In the genomic region with DNA sequence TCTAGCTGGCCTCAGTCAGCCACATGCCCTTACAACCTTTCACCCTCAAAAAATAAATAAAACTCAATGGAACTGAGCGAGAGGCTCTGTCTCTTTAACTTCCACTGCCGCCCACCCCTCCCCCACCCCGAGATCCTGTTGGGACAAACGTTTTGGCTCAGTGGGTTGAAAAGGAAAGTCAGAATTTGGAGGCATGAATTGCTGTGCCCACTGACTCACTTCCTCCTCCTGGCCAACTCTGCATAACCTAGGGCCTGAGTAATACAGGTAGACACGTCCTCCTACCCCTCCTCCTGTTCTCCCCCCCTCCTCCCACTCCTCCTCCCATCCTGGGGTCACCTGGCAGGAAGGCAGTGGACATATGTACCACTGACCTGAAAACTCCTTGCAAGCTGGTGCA, we compare ENCODE assay signal across 13 mouse cellular contexts. TPM values are rescaled to one million over a fixed set of nuclear protein-coding genes. Genes with fewer than 3 reads are reported as not detected.
DNase-seq lines count a peak whose midpoint lies in the region; ATAC-seq lines count a peak whose summit lies in the region.
"Had no signal": no experiment of that assay in that cellular context is flagged by ENCODE, and none has a peak within 500 bp of the region (broad histone marks: within the 10 kb centered on the region; RNA-seq: fewer than 3 reads in every experiment).

No protein-coding gene starts in this region.

- DNase-seq in heart, adult 11 months: peak; percentile 80
- DNase-seq in kidney, adult 9 months: no peak
- DNase-seq in 3T3-L1 (ENCODE audit: low read depth, low spot score) (peak; percentile 70), R1 (ENCODE audit: low read depth, low spot score) (peak; percentile 54)
- no peak for DNase-seq in T-cell, adult 2 months (ENCODE audit: low spot score)
- no peak for DNase-seq in layer of hippocampus, adult 18-20 months (ENCODE audit: low spot score in 2 of 2)
- DNase-seq: cerebellum, adult 2 months; gastrocnemius, postnatal 36 days; heart, postnatal 10 days; layer of hippocampus, adult 9-11 months; right cerebral cortex, postnatal 14 days had no signal

- no peak overlapping the region for H3K4me2 ChIP-seq in heart, embryonic 11.5 days
- peak overlapping the region; percentile 7; the same call in 1 of the 2 replicates for H3K4me2 ChIP-seq in kidney, embryonic 16.5 days (replicated peaks; ENCODE audit: low read depth, low read length)

- WGBS in heart, embryonic 11.5 days (ENCODE audit: insufficient replicate concordance): 15% methylated on average over 5 of the region's 5 CpGs
- 5% methylated on average over 5 of the region's 5 CpGs for WGBS in kidney, embryonic 16.5 days

- no peak overlapping the region for H3K4me3 ChIP-seq in heart, embryonic 11.5 days (ENCODE audit: low read depth, low read length)
- no peak overlapping the region for H3K4me3 ChIP-seq in kidney, embryonic 16.5 days (ENCODE audit: low read length)

- no peaks in the 10 kb centered on the region for H3K9me3 ChIP-seq in heart, embryonic 11.5 days (replicated peaks; ENCODE audit: control insufficient read depth, low read length)
- H3K9me3 ChIP-seq in kidney, embryonic 16.5 days (ENCODE audit: low read length): no peaks in the 10 kb centered on the region

- H3K4me1 ChIP-seq in heart, embryonic 11.5 days (ENCODE audit: control insufficient read depth, insufficient read depth, low read length): peaks cover 28% of the 10 kb centered on the region
- peaks cover 49% of the 10 kb centered on the region for H3K4me1 ChIP-seq in kidney, embryonic 16.5 days (ENCODE audit: insufficient read depth, low read length)

- no peaks in the 10 kb centered on the region for H3K36me3 ChIP-seq in heart, embryonic 11.5 days (ENCODE audit: control insufficient read depth, insufficient read depth, low read length)
- no peaks in the 10 kb centered on the region for H3K36me3 ChIP-seq in kidney, embryonic 16.5 days (ENCODE audit: insufficient read depth, low read length)

- no peak overlapping the region for H3K9ac ChIP-seq in heart, embryonic 11.5 days (ENCODE audit: low read depth, low read length)
- 0 out of 2 replicates have a peak overlapping the region, but pooled peaks have one; percentile 35 for H3K9ac ChIP-seq in kidney, embryonic 16.5 days (replicated peaks; ENCODE audit: low read length)

- no peaks in the 10 kb centered on the region for H3K27me3 ChIP-seq in heart, embryonic 11.5 days (ENCODE audit: control insufficient read depth, insufficient read depth, low read length)
- H3K27me3 ChIP-seq in kidney, embryonic 16.5 days (ENCODE audit: insufficient read depth, low read length): no peaks in the 10 kb centered on the region

- H3K27ac ChIP-seq in heart, embryonic 11.5 days (ENCODE audit: low read depth, low read length): no peak overlapping the region
- peak overlapping the region; percentile 76 for H3K27ac ChIP-seq in kidney, embryonic 16.5 days (ENCODE audit: low read length)

- no peak for ATAC-seq in heart, embryonic 11.5 days (replicated peaks; ENCODE audit: insufficient number of reproducible peaks, low FRiP score, low TSS enrichment)
- ATAC-seq in kidney, embryonic 16.5 days (ENCODE audit: low FRiP score, low TSS enrichment): peak; percentile 71

RNA-seq across cellular contexts. Expression of gene Itga3, which starts 9.1 kb away (rescaled TPM):
- 8.5 and 9.7 TPM in 2 replicates for polyA plus RNA-seq in heart, embryonic 11.5 days (2014; fragmentation: Nextera tagmentation; extraction: Ambion mirVana)
- 25.5 and 25.8 TPM in 2 replicates for polyA plus RNA-seq in kidney, embryonic 16.5 days (2015; fragmentation: Nextera tagmentation; extraction: Ambion mirVana)
- 10 to 100 TPM; 11.2 to 14.0 TPM for total RNA-seq in layer of hippocampus, adult 18-20 months (2021)

RNA-seq across cellular contexts. Expression of gene Dlx3, which starts 34.2 kb away (rescaled TPM):
- 0.30 and 0.40 TPM in 2 replicates for polyA plus RNA-seq in heart, embryonic 11.5 days (2014; fragmentation: Nextera tagmentation; extraction: Ambion mirVana)
- polyA plus RNA-seq in kidney, embryonic 16.5 days (2015; fragmentation: Nextera tagmentation; extraction: Ambion mirVana): 1.1 TPM in 2 replicates
- total RNA-seq in layer of hippocampus, adult 18-20 months (2021): not detected
- total RNA-seq: gastrocnemius, postnatal 36 days; heart, postnatal 10 days had no signal

RNA-seq across cellular contexts. Expression of gene Pdk2, which starts 44.6 kb away (rescaled TPM):
- polyA plus RNA-seq in heart, embryonic 11.5 days (2014; fragmentation: Nextera tagmentation; extraction: Ambion mirVana): 45.6 and 53.0 TPM in 2 replicates
- polyA plus RNA-seq in kidney, embryonic 16.5 days (2015; fragmentation: Nextera tagmentation; extraction: Ambion mirVana): 72.3 and 85.2 TPM in 2 replicates
- 100 to 1,000 TPM; 137 to 142 TPM for total RNA-seq in layer of hippocampus, adult 18-20 months (2021)

Comparison
In these comparisons a context has a peak if more than half of its experiments do, and no peak if none do; other contexts are left out.
1. DNase-seq: peak in heart, adult 11 months (single experiment), 3T3-L1 (single experiment) and R1 (single experiment); none in kidney, adult 9 months (single experiment), T-cell, adult 2 months (single experiment) and layer of hippocampus, adult 18-20 months (0 of 2).